Mouse (Mus musculus): ENCODE measurements around the gene Vac14.
A peak's percentile ranks its signal among the peaks of the same experiment; 100 is the strongest.

DNA sequence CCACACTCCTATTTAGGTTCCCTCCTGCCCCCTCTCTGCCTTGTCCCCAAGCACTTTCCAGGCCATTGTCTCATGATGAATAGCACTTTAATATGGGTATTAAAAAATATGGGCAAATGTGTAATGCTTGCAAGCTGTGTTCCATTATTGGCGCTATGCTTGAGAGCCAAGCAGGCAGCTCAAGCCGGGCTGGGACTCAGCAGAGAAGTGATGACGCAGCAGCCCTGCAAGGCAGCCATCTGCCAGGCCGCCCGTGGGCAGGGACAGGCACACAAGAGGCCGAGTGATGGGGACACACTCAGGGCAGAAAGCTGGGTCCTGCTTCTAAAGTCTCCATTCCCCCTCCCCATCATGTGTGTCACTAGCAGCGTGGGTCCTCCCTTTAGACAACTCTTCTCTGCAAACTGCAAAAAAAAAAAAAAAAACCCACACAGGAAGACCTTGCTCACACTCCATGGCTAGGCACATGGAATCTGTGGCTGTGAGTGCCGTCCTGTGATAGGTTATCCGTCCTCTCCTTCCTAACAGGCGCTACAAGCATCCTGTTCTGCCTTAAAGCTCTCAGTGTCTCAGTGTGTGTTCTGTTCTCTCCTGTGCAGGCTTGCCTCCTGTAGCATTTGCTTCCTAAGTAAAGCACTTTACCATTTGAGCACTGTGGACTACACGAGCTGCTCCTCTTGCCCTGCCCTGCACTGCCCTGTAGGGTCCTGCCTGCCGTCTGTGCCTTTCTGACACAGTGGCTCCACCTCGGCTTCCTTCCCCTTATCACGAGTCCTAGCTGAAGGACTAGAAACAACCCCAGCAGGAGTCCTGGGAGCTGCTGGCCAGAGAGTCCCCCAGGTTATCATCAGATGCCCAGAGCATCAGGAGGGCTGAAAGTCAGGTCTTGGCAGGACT is 87.3 kb downstream of the Vac14 start:
- TF ChIP-seq POLR2A (IDR thresholded peaks at IDR 0.05; ENCODE audit: insufficient read length, low read depth) (no peak), USF1 (IDR thresholded peaks at IDR 0.05; ENCODE audit: low read depth) (no peak), REST (IDR thresholded peaks at IDR 0.05; ENCODE audit: insufficient read depth, insufficient read length) (no peak), POLR2AphosphoS2 (IDR thresholded peaks at IDR 0.05; ENCODE audit: insufficient read length, low read depth) (no peak), CEBPB (IDR thresholded peaks at IDR 0.05; ENCODE audit: insufficient read depth, poor library complexity, severe bottlenecking) (no peak), E2F4 (IDR thresholded peaks at IDR 0.05; ENCODE audit: insufficient read depth) (no peak), MYOD1 (IDR thresholded peaks at IDR 0.05; ENCODE audit: control insufficient read depth in 1 of 3, insufficient read length in 2 of 3, low read depth in 2 of 3) (peak in 1 of 3 experiments; percentile 15), TCF3 (IDR thresholded peaks at IDR 0.05; ENCODE audit: insufficient read length, low read depth) (no peak), MAX (IDR thresholded peaks at IDR 0.05; ENCODE audit: low read depth) (no peak), SRF (IDR thresholded peaks at IDR 0.05; ENCODE audit: control insufficient read depth, insufficient read length, low read depth) (no peak)

All from myocyte (in vitro differentiated cells).